Mouse (Mus musculus) left cerebral cortex, adult 11 months (tissue): ENCODE results near the gene Syn3.
A peak's percentile ranks its signal among the peaks of the same experiment; 100 is the strongest.
"Not testable (repeated sequence)": the region's sequence is repeated elsewhere in the genome, so short reads cannot be mapped to it uniquely, and the experiment has no call there.

Experiments used
- DNase-seq: peaks from one replicate; pipeline ENCODE4 v3.0.0; 2022; ENCODE audit warnings: low spot score

The Syn3 gene

GRCm38 (mm10) chr10:86498673-86499391 lies at the start of gene Syn3:
Gene Syn3, minus strand, starts transcription at chr10:86498896.
- peak; percentile 88 for DNase-seq

GRCm38 (mm10) chr10:86526357-86526874 lies 27.7 kb upstream of the Syn3 start:
- not testable (repeated sequence) for DNase-seq

- DNase-seq: peak; percentile 43
Observed at GRCm38 (mm10) chr10:86513801-86514200, 15.1 kb upstream of the Syn3 start.

GRCm38 (mm10) chr10:86510941-86511340 lies 12.2 kb upstream of the Syn3 start:
- no peak for DNase-seq

GRCm38 (mm10) chr10:86502063-86502462 lies 3.4 kb upstream of the Syn3 start:
- peak; percentile 50 for DNase-seq

GRCm38 (mm10) chr10:86498051-86498672 lies 534 bp downstream of the Syn3 start:
- peak; percentile 46 for DNase-seq

GRCm38 (mm10) chr10:86495851-86496250 lies 2.8 kb downstream of the Syn3 start:
- DNase-seq: no peak

- no peak for DNase-seq
Observed at GRCm38 (mm10) chr10:86493140-86493539, 5.6 kb downstream of the Syn3 start.

GRCm38 (mm10) chr10:86492089-86492907 lies 6.4 kb downstream of the Syn3 start:
- peak; percentile 47 for DNase-seq

GRCm38 (mm10) chr10:86491316-86492088 lies 7.2 kb downstream of the Syn3 start:
- no peak for DNase-seq

- DNase-seq: no peak
Observed at GRCm38 (mm10) chr10:86488544-86488943, 10.2 kb downstream of the Syn3 start.

- DNase-seq: no peak
Observed at GRCm38 (mm10) chr10:86485971-86486370, 12.7 kb downstream of the Syn3 start.

- no peak for DNase-seq
Observed at GRCm38 (mm10) chr10:86483968-86484367, 14.7 kb downstream of the Syn3 start.

- DNase-seq: no peak
Observed at GRCm38 (mm10) chr10:86482496-86482895, 16.2 kb downstream of the Syn3 start.

- no peak for DNase-seq
Observed at GRCm38 (mm10) chr10:86480711-86481110, 18.0 kb downstream of the Syn3 start.

- DNase-seq: no peak
Observed at GRCm38 (mm10) chr10:86479718-86480121, 19.0 kb downstream of the Syn3 start.

GRCm38 (mm10) chr10:86476720-86477119 lies 22.0 kb downstream of the Syn3 start:
- no peak for DNase-seq

GRCm38 (mm10) chr10:86475270-86475669 lies 23.4 kb downstream of the Syn3 start:
- no peak for DNase-seq

- no peak for DNase-seq
Observed at GRCm38 (mm10) chr10:86474176-86475154, 24.2 kb downstream of the Syn3 start.

- DNase-seq: no peak
Observed at GRCm38 (mm10) chr10:86473637-86474154, 25.0 kb downstream of the Syn3 start.
